Mouse (Mus musculus) CD4-positive, CD25-positive, alpha-beta regulatory T cell, adult 2 months (primary cell): ENCODE data around the gene Tm9sf3.
"Not testable (repeated sequence)": the region's sequence is repeated elsewhere in the genome, so short reads cannot be mapped to it uniquely, and the experiment has no call there.

Source experiments
- DNase-seq: peaks from one replicate; pipeline ENCODE4 v3.0.0-alpha.2; 2012; ENCODE audit warnings: low read depth, low spot score

The Tm9sf3 gene

GRCm38 (mm10) chr19:41263630-41264295, at the start of gene Tm9sf3:
Gene Tm9sf3 (minus strand): TSS chr19:41263997.
- DNase-seq = peak; percentile 93

- not testable (repeated sequence) for DNase-seq
Measured at GRCm38 (mm10) chr19:41312587-41312986, 48.8 kb upstream of the Tm9sf3 start.

GRCm38 (mm10) chr19:41312027-41312426, 48.2 kb upstream of the Tm9sf3 start:
- no peak for DNase-seq

GRCm38 (mm10) chr19:41310971-41311703, 47.3 kb upstream of the Tm9sf3 start:
- peak; percentile 61 for DNase-seq

GRCm38 (mm10) chr19:41303933-41304332, 40.1 kb upstream of the Tm9sf3 start:
- DNase-seq = no peak

GRCm38 (mm10) chr19:41303433-41303832, 39.6 kb upstream of the Tm9sf3 start:
- DNase-seq = no peak

GRCm38 (mm10) chr19:41301856-41302255, 38.1 kb upstream of the Tm9sf3 start:
- no peak for DNase-seq

- no peak for DNase-seq
Measured at GRCm38 (mm10) chr19:41299446-41299845, 35.6 kb upstream of the Tm9sf3 start.

- DNase-seq = peak; percentile 40
Measured at GRCm38 (mm10) chr19:41290952-41291619, 27.3 kb upstream of the Tm9sf3 start.

GRCm38 (mm10) chr19:41288568-41288967, 24.8 kb upstream of the Tm9sf3 start:
- no peak for DNase-seq

GRCm38 (mm10) chr19:41287224-41287623, 23.4 kb upstream of the Tm9sf3 start:
- DNase-seq = no peak

GRCm38 (mm10) chr19:41284515-41284914, 20.7 kb upstream of the Tm9sf3 start:
- no peak for DNase-seq

GRCm38 (mm10) chr19:41282718-41283117, 18.9 kb upstream of the Tm9sf3 start:
- DNase-seq = no peak

- no peak for DNase-seq
Measured at GRCm38 (mm10) chr19:41282216-41282615, 18.4 kb upstream of the Tm9sf3 start.

GRCm38 (mm10) chr19:41279724-41280244, 16.0 kb upstream of the Tm9sf3 start:
- no peak for DNase-seq

- no peak for DNase-seq
Measured at GRCm38 (mm10) chr19:41278606-41279005, 14.8 kb upstream of the Tm9sf3 start.

GRCm38 (mm10) chr19:41275588-41275987, 11.8 kb upstream of the Tm9sf3 start:
- no peak for DNase-seq

- no peak for DNase-seq
Measured at GRCm38 (mm10) chr19:41270906-41271305, 7.1 kb upstream of the Tm9sf3 start.

GRCm38 (mm10) chr19:41270151-41270727, 6.4 kb upstream of the Tm9sf3 start:
- no peak for DNase-seq

GRCm38 (mm10) chr19:41266251-41266901, 2.6 kb upstream of the Tm9sf3 start:
- DNase-seq = no peak

GRCm38 (mm10) chr19:41264331-41264799, 568 bp upstream of the Tm9sf3 start:
- DNase-seq = peak; percentile 73
